Mouse (Mus musculus) left cerebral cortex, postnatal 4 days (tissue): Measurements from ENCODE around the gene Sclt1. TPM values are rescaled to one million over a fixed set of nuclear protein-coding genes. Genes with fewer than 3 reads are reported as not detected.

ENCODE experiments used
- DNase-seq: peaks from one replicate; pipeline ENCODE4 v3.0.0-alpha.2; 2022
- intact Hi-C: fragments of 180-260 bp; cut with DNase I; formaldehyde crosslinking; loops from one replicate; pipeline ENCODE4 v1.15.1; 2025
- total RNA-seq, 2 experiments: library from RNA; stranded (reverse); gene quantifications; 2 replicates each; pipeline ENCODE4 v1.2.3; 2021

Sclt1 gene
- total RNA-seq, 2 experiments from 2014 or later = 18.7 to 20.4 TPM

DNA sequence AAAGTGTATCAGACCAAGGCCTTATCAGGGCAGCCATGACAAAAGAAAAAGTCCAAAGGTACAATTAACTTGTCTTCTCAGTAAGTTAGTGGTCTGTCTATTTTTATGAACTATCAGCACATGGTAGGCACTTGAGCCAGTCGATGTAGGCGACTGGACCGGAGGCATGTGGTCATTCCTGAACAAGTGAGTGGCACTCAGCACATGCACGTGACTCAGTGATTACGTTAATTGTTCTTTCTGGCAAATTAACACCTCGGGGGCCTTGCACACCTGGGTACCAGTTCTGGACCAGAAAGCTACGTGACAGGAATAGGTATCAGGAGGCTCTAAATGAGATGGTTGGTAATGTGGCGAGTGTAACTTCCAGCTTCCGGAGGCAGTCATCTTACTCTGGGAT is 135.3 kb downstream of the Sclt1 start:
- intact Hi-C loops = no loop called here
- DNase-seq = no peak

DNA sequence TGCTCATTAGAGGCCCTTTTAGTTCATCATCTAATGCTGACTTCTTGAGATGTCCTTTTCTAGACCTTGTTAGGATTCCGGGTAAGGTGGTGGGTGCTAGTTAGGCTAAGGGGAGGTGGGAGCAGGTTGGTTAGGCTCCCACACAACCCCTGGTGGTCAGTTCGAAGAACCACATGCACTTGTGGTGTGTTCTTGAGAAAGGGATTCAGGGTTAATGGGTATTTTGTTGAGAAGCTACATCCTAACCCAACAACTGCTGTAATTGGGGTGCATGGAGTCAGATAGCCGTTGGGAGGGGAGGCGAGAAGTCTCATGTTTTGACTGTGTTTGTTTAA is 136.0 kb downstream of the Sclt1 start:
- no peak for DNase-seq
- intact Hi-C loops = no loop called here

DNA sequence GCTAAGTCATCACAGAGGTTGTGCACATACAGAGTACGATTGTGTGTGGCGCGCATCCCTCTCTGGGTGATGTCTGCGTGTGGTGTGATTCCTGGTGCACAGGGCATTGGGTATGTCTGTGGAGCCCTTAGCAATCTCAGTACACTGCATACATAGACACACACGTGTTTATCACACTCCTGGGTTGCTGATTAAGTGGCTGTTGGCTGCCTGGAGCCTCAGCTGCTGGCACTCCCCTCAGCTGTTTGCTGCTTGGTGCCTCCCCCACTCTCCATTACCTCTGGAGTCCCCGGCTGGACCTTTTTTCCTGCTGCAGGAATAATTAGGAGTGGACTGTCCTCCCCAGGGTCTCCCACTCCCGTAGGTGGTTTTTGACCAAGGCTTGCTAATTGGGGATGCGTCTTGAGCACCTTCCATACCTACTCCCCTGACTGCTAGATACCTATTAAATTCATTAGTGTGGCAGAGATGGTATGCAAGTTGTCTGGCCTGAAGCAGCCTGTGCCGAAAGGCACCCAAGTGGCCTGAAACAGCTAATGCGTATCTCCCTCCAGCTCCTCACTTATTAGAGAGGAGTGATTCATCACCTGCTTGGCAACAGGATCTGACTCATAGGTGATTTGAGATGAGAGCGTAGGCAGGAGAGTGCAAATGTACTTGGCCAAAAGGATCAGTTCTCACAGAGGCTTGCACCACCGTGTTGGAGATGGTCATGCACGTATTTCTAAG is 136.5 kb downstream of the Sclt1 start:
- intact Hi-C loops = no loop called here
- no peak for DNase-seq

DNA sequence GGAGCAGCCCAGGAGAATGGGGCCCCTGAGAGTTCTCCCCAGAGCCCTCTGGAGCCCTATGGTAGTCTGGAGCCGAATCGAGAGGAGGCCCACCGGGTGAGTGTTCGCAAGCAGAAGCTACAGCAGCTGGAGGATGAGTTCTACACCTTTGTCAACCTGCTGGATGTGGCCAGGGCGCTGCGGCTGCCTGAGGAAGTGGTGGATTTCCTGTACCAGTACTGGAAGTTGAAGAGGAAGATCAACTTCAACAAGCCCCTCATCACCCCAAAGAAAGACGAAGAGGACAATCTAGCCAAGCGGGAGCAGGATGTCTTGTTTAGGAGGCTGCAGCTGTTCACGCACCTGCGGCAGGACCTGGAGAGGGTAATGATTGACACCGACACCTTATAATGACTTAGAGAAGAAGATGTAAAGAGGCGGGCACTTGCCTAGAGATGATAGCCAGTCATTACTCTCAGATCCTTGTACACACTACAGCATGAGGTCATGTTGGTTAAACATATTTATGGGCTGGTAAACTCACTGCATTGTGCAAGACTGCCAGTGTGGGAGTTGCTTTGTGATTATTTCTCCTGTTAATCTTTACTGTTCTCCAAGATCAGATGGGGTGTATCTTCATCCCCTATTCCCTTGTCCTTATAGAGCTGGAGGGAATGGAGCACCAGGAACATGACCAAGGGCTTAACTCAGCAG is 137.5 kb downstream of the Sclt1 start:
- intact Hi-C loops = no loop called here
- DNase-seq = no peak

DNA sequence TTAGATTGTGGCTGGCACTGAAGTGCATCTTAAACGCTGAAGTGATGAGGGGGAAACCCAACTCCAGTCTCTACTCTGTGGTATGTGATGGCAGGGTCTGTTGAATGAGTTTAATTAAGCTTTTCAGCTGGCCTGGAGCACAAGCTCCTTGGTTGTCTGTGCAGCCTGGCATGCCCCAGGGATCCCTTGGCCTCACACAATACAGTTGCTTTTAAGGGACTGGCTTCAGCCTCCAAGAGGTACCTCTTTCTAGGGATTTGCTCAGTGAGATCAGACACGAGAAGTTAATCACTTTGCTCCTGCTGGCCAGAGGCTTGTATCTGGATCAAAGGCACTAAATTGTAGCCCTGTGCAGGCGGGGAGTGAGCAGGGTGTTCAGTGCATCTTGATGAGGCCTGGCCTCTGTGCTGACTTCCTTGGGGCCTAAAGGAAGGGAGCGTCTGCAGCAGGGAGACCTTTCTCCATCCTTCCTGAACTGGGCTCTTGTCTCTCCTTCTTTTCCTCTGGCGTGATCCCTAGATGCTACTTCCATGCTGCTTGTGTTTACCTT is 138.8 kb downstream of the Sclt1 start:
- DNase-seq = no peak
- intact Hi-C loops = no loop called here

DNA sequence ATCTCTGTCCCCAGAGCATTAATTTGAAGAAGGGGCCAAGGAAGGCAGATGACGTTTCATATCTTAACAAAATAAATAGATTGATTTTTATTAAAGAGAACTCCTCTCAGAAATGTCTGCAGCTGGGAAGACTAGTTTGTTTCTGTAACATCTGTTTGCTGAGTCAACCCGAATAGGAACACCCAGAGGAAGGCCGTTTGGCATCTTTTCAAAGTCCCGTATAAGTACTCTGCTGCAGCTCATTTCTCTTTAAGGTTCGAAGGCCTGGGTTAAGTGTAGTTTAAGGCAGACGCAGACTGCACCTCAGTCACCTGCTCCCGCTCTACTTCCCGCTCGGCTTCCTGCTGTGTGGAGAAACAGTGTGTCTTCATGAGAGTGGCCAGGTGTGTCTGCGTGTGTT is 139.4 kb downstream of the Sclt1 start:
- intact Hi-C loops = no loop called here
- no peak for DNase-seq

DNA sequence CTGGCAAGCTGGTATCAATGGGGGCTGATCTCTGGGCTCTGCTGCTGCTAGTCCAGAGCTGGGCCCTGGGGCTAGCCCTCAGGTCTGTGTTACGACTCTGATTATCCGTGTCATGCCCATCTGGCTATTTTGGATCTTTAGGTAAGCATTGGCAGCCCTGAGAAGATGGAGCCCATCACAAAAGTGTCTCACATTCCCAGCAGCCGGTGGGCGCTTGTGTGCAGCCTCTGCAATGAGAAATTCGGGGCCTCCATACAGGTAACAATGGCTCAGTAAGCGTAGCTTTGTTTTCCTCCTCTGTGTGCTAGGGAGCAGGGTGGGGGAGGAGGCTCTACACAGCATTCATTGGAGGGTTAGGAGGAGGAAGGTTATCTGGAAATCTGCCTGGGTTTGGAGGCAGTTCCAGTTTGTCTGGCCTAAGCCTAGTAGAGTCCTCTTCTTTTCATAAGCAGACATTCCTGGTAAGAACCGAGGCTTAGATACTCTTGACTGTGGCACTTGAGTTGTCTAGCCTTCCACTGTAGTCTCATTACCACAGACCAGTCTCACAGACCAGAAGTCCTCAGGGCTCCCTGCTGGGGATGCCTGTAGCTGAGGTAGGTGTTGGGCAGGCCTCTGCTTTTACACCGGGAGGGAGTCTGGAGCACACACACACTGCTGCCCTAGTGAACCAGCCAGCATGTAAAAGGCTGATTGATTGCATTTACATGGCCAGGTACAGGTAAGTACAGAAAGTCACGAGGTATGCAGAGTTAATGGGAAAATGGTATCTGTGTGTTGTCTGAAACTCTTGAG is 140.9 kb downstream of the Sclt1 start:
- intact Hi-C loops = no loop called here
- DNase-seq = no peak

DNA sequence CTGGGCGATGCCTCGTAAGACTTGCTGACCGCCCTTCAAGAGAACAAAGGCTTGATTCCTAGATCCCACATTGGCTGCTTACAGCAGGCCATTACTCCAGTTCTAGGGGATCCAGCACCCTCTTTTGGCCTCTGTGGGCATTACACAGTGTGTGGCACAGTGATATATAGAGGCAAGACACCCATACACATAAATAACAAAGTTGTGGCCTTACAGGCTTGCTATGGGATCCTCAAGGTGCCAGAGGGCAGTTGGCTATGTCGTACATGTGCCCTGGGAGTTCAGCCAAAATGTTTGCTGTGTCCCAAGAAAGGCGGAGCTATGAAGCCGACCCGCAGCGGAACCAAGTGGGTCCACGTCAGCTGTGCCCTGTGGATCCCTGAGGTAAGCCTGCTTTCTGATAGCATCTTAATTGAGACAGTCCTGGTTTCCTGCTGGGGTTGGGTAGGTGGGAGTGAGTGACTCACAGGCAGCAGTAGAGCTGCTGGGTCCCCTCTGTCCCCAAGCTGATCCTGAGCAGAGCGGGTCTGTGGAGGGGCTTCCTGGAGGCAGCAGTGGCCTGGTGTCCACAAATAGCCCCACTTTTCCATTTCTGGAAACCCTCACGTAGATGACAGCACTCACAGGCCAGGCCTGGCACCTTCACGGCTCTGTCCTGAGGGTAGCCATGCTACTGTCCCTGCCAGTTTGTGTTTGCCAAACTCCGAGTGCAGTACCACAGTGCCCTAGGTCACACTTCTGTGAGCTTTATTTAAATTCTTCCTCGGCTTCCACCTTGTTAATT is 142.3 kb downstream of the Sclt1 start:
- intact Hi-C loops = no loop called here
- DNase-seq = peak; percentile 64

DNA sequence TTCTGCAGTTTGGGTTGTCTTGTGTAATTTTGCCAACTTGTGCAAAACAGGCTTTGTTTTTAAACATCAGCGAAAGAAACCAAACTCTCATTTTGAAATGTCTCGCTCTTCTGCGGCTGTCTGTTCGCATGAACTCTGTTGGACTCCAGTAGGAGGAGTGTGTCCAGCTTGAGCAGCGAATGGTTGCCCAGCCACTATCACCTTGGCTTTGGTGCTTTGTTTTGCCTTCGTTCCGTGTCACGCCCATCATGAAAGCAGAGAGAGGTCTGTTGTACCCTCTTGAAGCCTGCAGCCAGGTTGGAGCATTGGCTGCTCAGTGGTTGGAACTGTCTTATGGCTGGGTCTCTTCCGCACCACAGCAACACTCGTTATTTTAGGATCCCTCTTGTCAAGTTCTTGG is 143.1 kb downstream of the Sclt1 start:
- intact Hi-C loops = no loop called here

DNA sequence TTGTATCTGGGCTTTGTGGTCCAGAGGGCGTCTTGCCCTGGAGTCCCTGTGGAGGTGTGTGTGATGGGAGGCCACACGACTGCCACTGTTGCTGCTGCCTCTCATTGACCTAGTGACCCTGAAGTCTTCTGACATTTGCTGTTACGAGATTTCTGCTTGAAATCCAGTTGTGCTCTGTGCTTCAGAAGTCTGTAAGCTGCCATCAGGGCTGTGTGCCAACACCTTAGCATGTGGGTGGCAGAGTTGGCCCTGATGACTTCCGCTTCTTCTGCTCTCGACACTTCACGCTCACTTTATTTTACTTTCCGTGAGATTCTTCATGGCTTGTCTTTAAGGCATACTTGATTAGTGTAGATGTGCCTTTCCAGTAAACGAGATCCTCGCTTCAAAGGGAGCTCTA is 143.9 kb downstream of the Sclt1 start:
- no peak for DNase-seq
- intact Hi-C loops = no loop called here

More for the DNA sequence above, 143.1 kb downstream of the Sclt1 start:
- DNase-seq = no peak

DNA sequence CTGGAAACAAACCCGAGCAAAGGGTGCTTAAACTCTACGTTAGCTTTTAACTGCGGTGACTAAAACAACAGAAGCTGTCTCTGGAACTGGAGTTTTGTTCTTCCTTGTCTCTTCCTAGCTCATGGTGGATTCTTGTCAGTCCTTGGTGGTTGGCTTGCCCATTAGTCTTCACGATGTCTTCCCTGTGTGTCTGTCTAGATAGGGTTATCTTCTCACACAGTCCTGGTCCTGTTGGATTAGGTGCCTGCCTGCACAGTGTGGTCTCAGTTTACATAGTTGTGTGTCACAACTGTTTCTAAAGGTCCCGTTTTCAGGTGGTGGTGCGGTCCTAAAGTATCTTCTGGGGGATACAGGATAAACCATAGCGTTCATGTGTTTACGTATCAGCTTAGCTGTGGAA is 145.3 kb downstream of the Sclt1 start:
- intact Hi-C loops = no loop called here
- no peak for DNase-seq

DNA sequence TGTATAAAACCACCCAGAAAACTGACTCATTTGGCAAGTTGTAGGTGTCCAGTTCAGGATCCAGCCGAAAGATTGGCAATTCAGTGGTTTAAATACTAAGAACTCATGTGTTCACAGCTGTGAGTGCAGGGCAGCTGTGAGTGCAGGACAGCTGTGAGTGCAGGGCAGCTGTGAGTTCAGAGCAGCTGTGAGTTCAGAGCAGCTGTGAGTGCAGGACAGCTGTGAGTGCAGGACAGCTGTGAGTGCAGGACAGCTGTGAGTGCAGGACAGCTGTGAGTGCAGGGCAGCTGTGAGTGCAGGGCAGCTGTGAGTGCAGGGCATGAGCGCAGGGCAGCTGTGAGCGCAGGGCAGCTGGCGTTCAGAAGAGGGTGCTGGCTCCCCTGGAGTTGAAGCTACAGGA is 147.3 kb downstream of the Sclt1 start:
- intact Hi-C loops = no loop called here
- DNase-seq = no peak

DNA sequence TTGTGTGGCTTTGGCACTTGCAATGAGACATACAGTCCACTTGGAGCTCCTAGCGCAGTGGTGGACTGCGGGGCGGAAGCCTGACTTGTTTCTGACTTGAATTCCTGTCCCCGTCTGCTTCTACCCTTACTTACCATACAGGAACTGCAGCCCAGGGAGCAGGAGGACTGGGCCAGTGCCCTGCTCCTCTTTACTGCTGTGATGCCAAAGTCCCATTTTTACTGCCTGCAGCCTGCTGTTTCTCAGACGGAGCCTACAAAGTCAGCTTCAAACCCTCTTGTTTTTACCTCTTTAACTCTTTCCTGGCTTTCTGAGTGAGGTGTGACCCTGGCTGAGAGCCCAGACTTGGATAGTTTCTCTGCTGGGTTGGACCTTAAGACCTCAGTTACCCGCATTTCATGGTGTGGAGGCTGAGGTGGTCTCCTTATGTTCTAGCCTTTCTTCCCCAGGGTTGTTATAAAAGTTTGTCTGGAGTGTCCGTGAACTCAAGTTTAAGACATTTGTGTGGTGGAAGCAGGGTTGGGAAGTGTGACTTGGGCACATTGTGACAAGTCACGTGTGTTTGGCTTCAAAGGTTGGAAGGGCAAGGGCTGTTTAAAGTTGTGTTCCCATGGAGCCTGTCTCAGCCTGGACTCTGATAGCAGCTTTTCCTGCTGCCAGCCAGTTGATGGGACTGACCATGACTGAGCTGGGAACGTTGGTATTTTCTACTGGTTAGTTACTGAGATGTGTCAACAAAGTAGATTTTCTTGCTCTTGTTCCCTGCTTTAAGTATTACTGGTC is 148.0 kb downstream of the Sclt1 start:
- intact Hi-C loops = no loop called here
- no peak for DNase-seq

DNA sequence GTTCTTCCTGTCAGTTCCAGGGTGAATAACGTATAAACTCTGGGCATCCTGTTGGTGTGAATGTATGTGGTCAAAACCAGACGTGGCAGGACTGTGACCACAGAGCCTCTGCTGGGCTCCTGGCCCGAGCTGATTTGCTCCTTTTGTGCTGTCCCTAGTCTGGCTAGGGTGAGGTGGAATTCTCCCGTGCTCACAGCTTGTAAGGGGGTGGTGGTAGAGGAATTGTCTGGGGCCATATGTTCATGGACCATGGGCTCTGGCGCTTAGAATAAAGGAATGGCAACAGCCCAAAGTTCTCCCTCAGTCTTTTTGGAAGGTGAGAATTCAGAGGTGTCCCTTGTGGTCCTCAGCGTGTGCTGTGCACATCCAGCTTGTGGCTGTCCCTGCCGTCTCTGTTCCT is 149.5 kb downstream of the Sclt1 start:
- intact Hi-C loops = no loop called here
- no peak for DNase-seq

DNA sequence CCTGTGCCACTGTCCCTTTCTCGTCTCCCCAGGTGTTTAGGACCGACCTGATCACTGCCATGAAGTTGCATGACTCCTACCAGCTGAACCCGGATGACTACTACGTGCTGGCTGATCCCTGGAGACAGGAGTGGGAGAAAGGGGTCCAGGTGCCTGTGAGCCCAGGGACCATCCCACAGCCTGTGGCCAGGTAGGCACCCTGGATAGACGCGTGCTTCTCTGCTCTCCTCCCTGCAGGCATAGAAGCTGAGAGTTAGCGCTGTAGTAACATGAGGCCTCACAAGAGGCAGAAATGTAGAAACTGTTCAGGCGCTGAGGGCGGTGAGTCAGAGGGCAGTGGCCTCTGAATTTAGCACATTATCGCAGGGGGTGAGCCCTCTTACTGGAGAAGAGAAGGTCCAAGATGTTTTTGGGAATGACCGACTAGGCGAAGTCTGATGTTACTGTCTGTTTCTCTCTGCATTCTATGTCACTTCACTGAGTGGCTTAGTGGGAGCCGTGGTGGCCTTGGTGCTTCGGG is 150.6 kb downstream of the Sclt1 start:
- intact Hi-C loops = no loop called here

DNA sequence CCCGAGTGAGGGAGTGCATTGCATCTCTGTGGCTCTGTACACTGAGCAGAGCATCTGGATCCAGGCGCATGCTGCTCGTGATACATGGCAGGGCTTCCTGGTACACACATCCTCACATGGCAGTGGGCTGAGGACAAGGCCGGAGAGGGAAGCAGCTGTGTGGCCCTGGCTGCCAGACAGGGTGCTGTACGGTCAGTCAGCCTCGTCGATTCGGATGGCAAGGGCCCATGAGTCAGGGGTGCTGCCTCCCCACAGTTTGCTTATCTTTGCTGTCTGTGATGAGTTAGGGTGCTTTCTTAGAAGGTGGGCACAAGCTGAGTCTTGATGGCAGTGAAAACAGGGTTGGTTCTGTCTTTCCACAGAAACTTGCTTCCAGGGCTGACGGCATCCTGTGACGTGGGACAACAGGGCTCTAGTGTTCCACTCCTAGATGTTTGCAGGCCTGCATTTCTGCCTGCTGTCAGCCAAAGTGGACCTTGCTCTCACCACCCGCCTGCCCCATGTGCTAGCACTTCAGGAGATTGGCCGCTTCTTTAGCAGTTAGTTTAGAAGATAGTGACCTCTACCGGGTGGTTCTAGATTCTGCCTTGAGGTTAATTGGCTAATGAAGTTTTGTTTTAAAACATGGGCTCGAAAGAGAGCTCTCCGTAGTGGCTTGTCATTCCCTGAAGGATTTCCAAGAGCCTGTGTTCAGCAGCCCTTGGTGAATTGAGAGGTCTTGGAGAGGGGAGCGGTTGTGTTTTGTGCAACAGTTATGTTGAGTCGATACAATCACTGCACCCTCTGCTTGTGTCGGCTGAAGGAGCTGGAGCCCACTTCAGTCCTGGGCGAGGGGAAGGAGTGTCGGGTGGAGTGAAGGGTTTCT is 151.4 kb downstream of the Sclt1 start:
- DNase-seq = no peak
- intact Hi-C loops = no loop called here

More for the DNA sequence above, 150.6 kb downstream of the Sclt1 start:
- DNase-seq = no peak

DNA sequence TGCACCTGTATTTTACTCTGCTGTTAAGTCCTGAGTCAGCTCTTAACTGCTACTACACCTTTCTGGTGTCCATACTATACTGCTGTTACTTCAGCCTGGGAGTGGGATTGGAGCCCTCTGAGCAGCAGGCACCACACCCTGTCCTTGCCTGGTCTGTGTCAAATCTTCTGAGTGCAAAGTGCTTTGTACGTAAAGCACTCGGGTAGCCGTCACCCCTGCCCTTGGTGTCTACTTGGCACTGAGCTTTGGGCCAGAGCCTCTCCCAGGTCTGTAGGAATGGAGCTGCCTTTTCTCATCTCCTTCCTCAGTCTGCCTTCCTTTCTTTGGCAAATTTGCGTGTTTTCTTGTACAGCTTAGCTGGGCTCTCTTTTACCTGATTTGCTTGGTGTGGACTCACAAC is 152.3 kb downstream of the Sclt1 start:
- intact Hi-C loops = no loop called here
- DNase-seq = no peak

DNA sequence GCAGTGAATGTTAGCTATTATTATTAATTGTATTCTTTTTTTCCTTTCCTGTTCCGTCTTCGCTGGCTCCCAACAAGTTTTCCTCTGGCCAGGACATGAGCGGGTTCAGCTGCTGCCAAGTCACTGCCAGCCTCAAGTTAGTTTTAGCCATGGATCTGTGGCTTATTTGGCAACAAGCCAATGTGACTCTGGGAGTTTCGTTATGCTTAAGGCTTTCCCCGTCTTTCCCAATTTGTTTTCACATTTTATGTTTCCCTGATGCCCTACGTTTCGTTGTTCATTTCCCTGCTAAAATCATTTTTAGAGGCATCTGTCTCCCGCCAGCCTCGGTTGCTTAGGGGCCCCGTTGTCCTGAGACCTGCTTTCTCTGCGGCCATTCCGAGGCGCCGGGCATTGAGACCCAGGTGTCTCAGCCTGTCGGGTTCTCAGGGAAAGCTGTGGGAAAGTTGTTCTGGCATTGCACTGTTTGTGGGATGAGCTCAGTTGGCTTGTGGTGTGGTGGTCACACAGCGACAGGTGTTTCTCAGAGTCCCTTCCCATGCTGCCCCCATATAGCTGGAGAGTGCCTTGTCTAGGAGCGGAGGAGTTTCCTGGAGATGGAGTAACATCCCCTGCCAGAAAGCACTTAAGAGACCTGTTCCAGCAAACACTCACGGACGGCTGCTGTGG is 152.9 kb downstream of the Sclt1 start:
- intact Hi-C loops = no loop called here
- peak; percentile 47 for DNase-seq
